Mouse (Mus musculus): Measurements from ENCODE around the gene Gm44973. TPM values are rescaled to one million over a fixed set of nuclear protein-coding genes. Genes with fewer than 3 reads are reported as not detected.
A peak's percentile ranks its signal among the peaks of the same experiment; 100 is the strongest.
"Not testable (repeated sequence)": the region's sequence is repeated elsewhere in the genome, so short reads cannot be mapped to it uniquely, and the experiment has no call there.

Gm44973 gene
- polyA plus RNA-seq, 1 experiment from 2014 or later = 1.8 TPM

- Histone ChIP-seq H3K4me3 (peak overlapping the region; percentile 79), H3K36me3 (peaks cover 36% of the 10 kb centered on the region), H3K4me1 (replicated peaks) (peaks cover 27% of the 10 kb centered on the region), H3K27ac (peak overlapping the region; percentile 95), H3K4me2 (peak overlapping the region; percentile 88)
- not testable (repeated sequence) for H3K9me3 ChIP-seq; H3K27me3 ChIP-seq; H3K9ac ChIP-seq; ATAC-seq (ENCODE audit: low FRiP score)
- 28% methylated on average over 8 of the region's 8 CpGs for WGBS
Measured at GRCm38 (mm10) chr7:5019576-5019975, 4.3 kb downstream of the Gm44973 start.

DNA sequence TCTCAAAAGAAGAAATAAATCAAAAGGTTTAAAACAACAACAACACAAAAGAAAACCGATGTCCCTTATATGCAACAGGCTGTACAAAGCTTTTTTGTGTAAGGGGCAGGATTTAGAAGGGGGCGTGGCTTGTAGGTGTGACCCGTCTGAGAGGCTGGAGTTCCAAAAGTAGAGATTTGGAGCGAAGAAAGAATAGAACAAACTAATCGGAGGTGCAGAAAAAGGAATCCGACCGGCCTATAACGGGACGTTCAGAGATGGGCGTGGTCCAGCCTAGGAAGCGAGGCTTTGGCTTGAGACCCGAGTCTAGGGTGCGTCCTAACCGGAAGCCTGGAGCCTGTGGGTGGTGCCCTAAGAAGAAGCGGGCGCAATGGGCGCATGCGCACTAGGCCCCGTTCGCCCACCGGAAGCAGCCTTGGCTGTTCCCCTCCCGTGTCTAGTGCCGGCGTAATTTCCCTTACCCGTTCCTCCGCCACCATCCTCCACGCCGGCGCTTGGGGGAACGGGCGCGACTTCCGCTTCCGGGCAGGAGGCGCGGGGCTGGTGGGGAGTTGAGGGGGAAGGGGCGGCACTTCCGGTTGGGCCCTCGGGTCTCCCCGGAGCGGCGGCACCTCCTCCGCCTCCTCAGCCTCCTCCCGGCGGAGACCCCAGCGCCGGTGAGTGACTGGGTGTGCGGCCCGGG is 4.8 kb downstream of the Gm44973 start, which contains the start of the genes Zfp865 and Ccdc106:
Gene Zfp865 (plus strand): TSS at position 377 of the 682 bp plus-strand sequence.
Gene Ccdc106 (plus strand): TSS at position 554 of the 682 bp plus-strand sequence.
- peak within 1 kb of the TSS; percentile 98 for H3K9ac ChIP-seq
- ATAC-seq (ENCODE audit: low FRiP score) = peak; percentile 93
- H3K4me3 ChIP-seq = peak within 1 kb of the TSS; percentile 79
- H3K27me3 ChIP-seq = no peaks in the 10 kb centered on the region
- whole genome bisulfite sequencing = under 1% methylated on average over 48 of the region's 49 CpGs
- H3K27ac ChIP-seq = peak within 1 kb of the TSS; percentile 95
- peaks cover 27% of the 10 kb centered on the region for H3K4me1 ChIP-seq (replicated peaks)
- no peaks in the 10 kb centered on the region for H3K9me3 ChIP-seq
- peak within 1 kb of the TSS; percentile 88 for H3K4me2 ChIP-seq
- H3K36me3 ChIP-seq = peaks cover 40% of the 10 kb centered on the region

DNA sequence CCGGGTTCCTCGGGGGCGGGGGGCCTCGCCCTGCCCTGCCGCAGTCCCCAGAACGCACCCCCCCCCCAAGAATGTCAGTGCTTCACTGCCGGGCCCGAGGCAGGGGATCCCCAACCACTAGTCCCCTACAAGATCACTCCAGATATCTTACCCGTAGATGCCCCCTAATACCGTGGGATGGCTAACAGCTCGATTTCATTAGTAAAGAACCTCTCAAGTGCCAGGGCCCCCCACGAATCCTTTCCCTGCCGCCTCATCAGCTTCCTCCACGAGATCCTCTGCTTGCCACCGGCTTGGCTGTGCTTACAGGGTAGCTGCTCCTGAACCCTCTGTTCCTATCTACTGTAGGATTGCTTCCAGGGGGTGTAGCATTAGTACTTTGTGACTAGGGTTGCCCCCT is 5.4 kb downstream of the Gm44973 start:
- 1% methylated on average over 15 of the region's 15 CpGs for whole genome bisulfite sequencing
- peaks cover 40% of the 10 kb centered on the region for H3K36me3 ChIP-seq
- H3K27me3 ChIP-seq = no peaks in the 10 kb centered on the region
- no peaks in the 10 kb centered on the region for H3K9me3 ChIP-seq
- peak overlapping the region; percentile 79 for H3K4me3 ChIP-seq
- H3K27ac ChIP-seq = peak overlapping the region; percentile 95
- peak overlapping the region; percentile 88 for H3K4me2 ChIP-seq
- H3K4me1 ChIP-seq (replicated peaks) = peaks cover 27% of the 10 kb centered on the region
- peak; percentile 5 for ATAC-seq (ENCODE audit: low FRiP score)
- peak overlapping the region; percentile 98 for H3K9ac ChIP-seq

- peak overlapping the region; percentile 98 for H3K9ac ChIP-seq
- H3K27me3 ChIP-seq = no peaks in the 10 kb centered on the region
- peaks cover 44% of the 10 kb centered on the region for H3K36me3 ChIP-seq
- peak overlapping the region; percentile 88 for H3K4me2 ChIP-seq
- ATAC-seq (ENCODE audit: low FRiP score) = no peak
- H3K4me3 ChIP-seq = peak overlapping the region; percentile 79
- no peaks in the 10 kb centered on the region for H3K9me3 ChIP-seq
- peak overlapping the region; percentile 95 for H3K27ac ChIP-seq
- H3K4me1 ChIP-seq (replicated peaks) = peaks cover 21% of the 10 kb centered on the region
- WGBS = 55% methylated on average over 5 of the region's 5 CpGs
Measured at GRCm38 (mm10) chr7:5021197-5021596, 5.9 kb downstream of the Gm44973 start.

DNA sequence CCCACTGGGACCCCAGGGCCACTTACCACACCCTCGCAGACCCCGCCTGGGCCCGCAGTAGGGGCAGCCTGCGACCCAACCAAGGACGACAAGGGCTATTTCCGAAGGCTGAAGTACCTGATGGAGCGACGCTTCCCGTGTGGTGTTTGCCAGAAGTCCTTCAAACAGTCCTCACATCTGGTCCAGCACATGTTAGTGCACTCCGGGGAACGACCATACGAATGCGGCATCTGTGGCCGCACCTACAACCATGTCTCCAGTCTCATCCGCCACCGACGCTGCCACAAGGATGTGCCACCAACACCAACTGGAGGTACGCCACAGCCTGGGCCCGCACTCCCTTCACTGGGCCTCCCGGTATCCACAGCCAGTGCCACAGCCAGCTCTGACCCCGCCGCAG is 14.2 kb downstream of the Gm44973 start:
- no peaks in the 10 kb centered on the region for H3K4me1 ChIP-seq (replicated peaks)
- 94% methylated on average over 22 of the region's 22 CpGs for WGBS

GRCm38 (mm10) chr7:5029946-5030345 is 14.7 kb downstream of the Gm44973 start:
- no peak overlapping the region for H3K9ac ChIP-seq
- H3K4me1 ChIP-seq (replicated peaks) = no peaks in the 10 kb centered on the region
- H3K9me3 ChIP-seq = peaks cover 26% of the 10 kb centered on the region
- no peak overlapping the region for H3K4me2 ChIP-seq
- ATAC-seq (ENCODE audit: low FRiP score) = no peak
- no peak overlapping the region for H3K27ac ChIP-seq
- 90% methylated on average over 21 of the region's 21 CpGs for WGBS
- H3K36me3 ChIP-seq = peaks cover 88% of the 10 kb centered on the region
- no peak overlapping the region for H3K4me3 ChIP-seq
- no peaks in the 10 kb centered on the region for H3K27me3 ChIP-seq

More for the DNA sequence above, 14.2 kb downstream of the Gm44973 start:
- H3K9ac ChIP-seq = no peak overlapping the region
- no peak overlapping the region for H3K4me2 ChIP-seq
- H3K9me3 ChIP-seq = peaks cover 26% of the 10 kb centered on the region
- H3K27ac ChIP-seq = no peak overlapping the region
- no peaks in the 10 kb centered on the region for H3K27me3 ChIP-seq
- H3K36me3 ChIP-seq = peaks cover 88% of the 10 kb centered on the region
- no peak for ATAC-seq (ENCODE audit: low FRiP score)
- H3K4me3 ChIP-seq = no peak overlapping the region

GRCm38 (mm10) chr7:5030554-5031275 is 15.4 kb downstream of the Gm44973 start:
- no peak overlapping the region for H3K27ac ChIP-seq
- no peaks in the 10 kb centered on the region for H3K27me3 ChIP-seq
- H3K9me3 ChIP-seq = peaks cover 26% of the 10 kb centered on the region
- no peak overlapping the region for H3K4me2 ChIP-seq
- no peak for ATAC-seq (ENCODE audit: low FRiP score)
- no peaks in the 10 kb centered on the region for H3K4me1 ChIP-seq (replicated peaks)
- 79% methylated on average over 63 of the region's 63 CpGs for WGBS
- no peak overlapping the region for H3K9ac ChIP-seq
- H3K36me3 ChIP-seq = peaks cover 95% of the 10 kb centered on the region
- H3K4me3 ChIP-seq = no peak overlapping the region; the same call in 1 of the 2 replicates

GRCm38 (mm10) chr7:5031496-5031895 is 16.2 kb downstream of the Gm44973 start:
- Histone ChIP-seq H3K4me3 (no peak overlapping the region), H3K4me1 (replicated peaks) (no peaks in the 10 kb centered on the region), H3K9me3 (peaks cover 26% of the 10 kb centered on the region), H3K36me3 (peaks cover 96% of the 10 kb centered on the region), H3K9ac (no peak overlapping the region), H3K4me2 (no peak overlapping the region), H3K27ac (no peak overlapping the region), H3K27me3 (no peaks in the 10 kb centered on the region)
- ATAC-seq (ENCODE audit: low FRiP score) = no peak
- 68% methylated on average over 45 of the region's 46 CpGs for whole genome bisulfite sequencing

DNA sequence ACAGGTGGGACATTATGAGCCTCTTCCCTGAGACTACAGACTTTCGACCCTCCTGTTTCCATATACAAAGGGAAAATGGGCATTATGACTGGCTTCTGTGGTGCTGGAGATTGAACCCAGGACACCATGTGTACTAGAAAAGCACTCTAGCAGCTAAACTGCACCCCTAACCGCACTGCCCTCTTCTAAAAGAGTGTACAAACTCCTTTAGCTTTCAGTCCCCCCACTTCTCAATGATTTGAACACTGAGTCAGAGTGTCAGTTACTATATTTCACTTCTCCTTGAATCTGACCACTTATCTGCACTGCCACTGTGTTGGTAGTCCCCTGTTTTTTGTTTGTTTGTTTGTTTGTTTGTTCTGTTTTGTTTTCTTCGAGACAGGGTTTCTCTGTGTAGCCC is 18.5 kb downstream of the Gm44973 start, which contains the start of gene 4632433K11Rik:
Gene 4632433K11Rik (plus strand): TSS at position 301 of the 400 bp plus-strand sequence.
- peaks cover 12% of the 10 kb centered on the region for H3K4me1 ChIP-seq (replicated peaks)
- H3K9ac ChIP-seq = no peak within 1 kb of the TSS
- no peak for ATAC-seq (ENCODE audit: low FRiP score)
- H3K9me3 ChIP-seq = peaks cover 26% of the 10 kb centered on the region
- no peaks in the 10 kb centered on the region for H3K27me3 ChIP-seq
- H3K4me2 ChIP-seq = no peak within 1 kb of the TSS
- no peak within 1 kb of the TSS for H3K27ac ChIP-seq
- 92% methylated on average over 3 of the region's 3 CpGs for WGBS
- H3K4me3 ChIP-seq = no peak within 1 kb of the TSS
- peaks cover 78% of the 10 kb centered on the region for H3K36me3 ChIP-seq

DNA sequence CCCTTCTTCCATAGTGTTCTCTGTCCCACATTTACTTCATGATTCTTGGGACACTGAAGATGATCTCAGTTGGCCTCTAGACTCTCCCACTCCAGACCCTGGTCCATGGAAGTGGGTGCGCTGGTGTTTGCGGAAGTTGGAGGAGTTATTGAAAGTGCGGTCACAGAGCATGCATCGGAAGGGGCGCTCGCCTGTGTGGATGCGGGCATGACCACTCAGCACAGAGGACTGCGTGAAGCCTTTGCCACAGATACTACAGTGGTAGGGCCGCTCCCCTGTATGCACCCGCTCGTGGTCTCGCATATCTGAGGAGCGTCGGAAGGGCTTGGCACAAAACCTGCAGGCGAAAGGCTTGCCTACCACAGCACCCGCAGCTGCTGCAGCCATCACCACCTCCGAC is 20.3 kb downstream of the Gm44973 start:
- Histone ChIP-seq H3K27me3 (no peaks in the 10 kb centered on the region), H3K4me1 (replicated peaks) (peaks cover 22% of the 10 kb centered on the region), H3K9me3 (peaks cover 14% of the 10 kb centered on the region), H3K4me2 (no peak overlapping the region), H3K4me3 (no peak overlapping the region), H3K36me3 (peaks cover 60% of the 10 kb centered on the region), H3K9ac (no peak overlapping the region), H3K27ac (no peak overlapping the region)
- 96% methylated on average over 17 of the region's 17 CpGs for WGBS
- no peak for ATAC-seq (ENCODE audit: low FRiP score)

DNA sequence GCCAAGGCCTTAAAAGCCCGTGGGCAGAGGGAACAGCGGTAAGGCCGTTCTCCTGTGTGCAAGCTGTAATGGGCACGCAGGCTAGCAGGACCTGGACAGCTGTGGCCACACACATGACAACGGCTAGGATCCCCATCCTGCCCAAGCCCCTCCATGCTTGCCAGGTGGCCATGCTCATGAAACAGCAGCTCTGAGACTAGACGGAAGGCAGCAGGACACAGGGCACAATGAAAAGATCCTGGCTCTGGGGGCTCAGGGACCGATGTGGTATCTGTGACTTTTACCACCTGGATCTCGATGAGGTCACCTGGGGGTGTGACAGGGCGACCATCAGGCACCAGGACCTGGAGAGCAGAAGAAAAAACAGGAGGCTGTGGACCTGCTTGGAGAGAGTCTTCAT is 20.8 kb downstream of the Gm44973 start:
- 95% methylated on average over 9 of the region's 9 CpGs for WGBS
- peaks cover 8% of the 10 kb centered on the region for H3K9me3 ChIP-seq
- no peak overlapping the region for H3K4me3 ChIP-seq
- peaks cover 22% of the 10 kb centered on the region for H3K4me1 ChIP-seq (replicated peaks)
- no peak overlapping the region for H3K9ac ChIP-seq
- H3K36me3 ChIP-seq = peaks cover 55% of the 10 kb centered on the region
- H3K27ac ChIP-seq = no peak overlapping the region
- H3K4me2 ChIP-seq = no peak overlapping the region
- no peaks in the 10 kb centered on the region for H3K27me3 ChIP-seq
- ATAC-seq (ENCODE audit: low FRiP score) = no peak

GRCm38 (mm10) chr7:5037026-5037425 is 21.7 kb downstream of the Gm44973 start:
- H3K4me2 ChIP-seq = peak overlapping the region; percentile 60; the same call in 1 of the 2 replicates
- H3K4me1 ChIP-seq (replicated peaks) = peaks cover 22% of the 10 kb centered on the region
- H3K36me3 ChIP-seq = peaks cover 46% of the 10 kb centered on the region
- peak overlapping the region; percentile 98; the same call in 1 of the 2 replicates for H3K27ac ChIP-seq
- H3K27me3 ChIP-seq = no peaks in the 10 kb centered on the region
- WGBS = 95% methylated on average over 7 of the region's 7 CpGs
- H3K9me3 ChIP-seq = no peaks in the 10 kb centered on the region
- ATAC-seq (ENCODE audit: low FRiP score) = no peak
- H3K9ac ChIP-seq = no peak overlapping the region
- H3K4me3 ChIP-seq = no peak overlapping the region; the same call in 1 of the 2 replicates

Data from hindbrain, embryonic 13.5 days (tissue).